Mouse (Mus musculus) midbrain, embryonic 11.5 days (tissue): ENCODE results near the gene Osbpl7. TPM values are rescaled to one million over a fixed set of nuclear protein-coding genes. Genes with fewer than 3 reads are reported as not detected.

Source experiments
- ATAC-seq: fragments of 200-750 bp; cut with Nextera tagmentation; 2 replicates; pipeline ENCODE4 v1.8.0; 2017; ENCODE audit warnings: moderate TSS enrichment, moderate library complexity; ENCODE audit not compliant: low FRiP score
- DNase-seq: peaks from one replicate; pipeline ENCODE4 v3.0.0; 2015; ENCODE audit warnings: low spot score; ENCODE audit errors: missing footprints
- H3K27ac ChIP-seq: fragments of 300-500 bp; sonication (generic); 2 replicates; pipeline ENCODE4 v1.5.1; 2014; ENCODE audit warnings: low read depth, low read length
- H3K27me3 ChIP-seq: fragments of 300-500 bp; sonication (generic); 2 replicates; pipeline ENCODE4 v1.6.1; 2014; ENCODE audit warnings: mild to moderate bottlenecking, low read length, moderate library complexity, mixed read lengths; ENCODE audit not compliant: control insufficient read depth, insufficient read depth
- H3K36me3 ChIP-seq: fragments of 300-500 bp; sonication (generic); 2 replicates; pipeline ENCODE4 v1.6.1; 2014; ENCODE audit warnings: mild to moderate bottlenecking, low read length, moderate library complexity, mixed read lengths; ENCODE audit not compliant: control insufficient read depth, insufficient read depth
- H3K4me1 ChIP-seq: fragments of 300-500 bp; sonication (generic); 2 replicates; pipeline ENCODE4 v1.6.1; 2014; ENCODE audit warnings: low read length; ENCODE audit not compliant: control insufficient read depth, insufficient read depth
- H3K4me2 ChIP-seq: fragments of 300-500 bp; sonication (generic); 2 replicates; pipeline ENCODE4 v1.6.1; 2014; ENCODE audit warnings: mild to moderate bottlenecking, moderate library complexity
- H3K4me3 ChIP-seq: fragments of 300-500 bp; sonication (generic); 2 replicates; pipeline ENCODE4 v1.5.1; 2014; ENCODE audit warnings: low read depth, low read length
- H3K9ac ChIP-seq: fragments of 300-500 bp; sonication (generic); 2 replicates; pipeline ENCODE4 v1.6.1; 2014; ENCODE audit warnings: low read length
- H3K9me3 ChIP-seq: fragments of 300-500 bp; sonication (generic); 2 replicates; pipeline ENCODE4 v1.6.1; 2016; ENCODE audit warnings: low read length; ENCODE audit not compliant: control insufficient read depth
- WGBS: fragments of 180-500 bp; shearing (Covaris S2); extraction: QIAGEN DNeasy Blood & Tissue Kit; methylation state at CpG from one replicate; pipeline ENCODE4 v1.1.7; 2014; 5-methylcytosine and 5-hydroxymethylcytosine counted together
- polyA plus RNA-seq: library from polyadenylated mRNA; unstranded; fragments of >200 nt; fragmentation: Nextera tagmentation; extraction: Ambion mirVana; gene quantifications from 2 replicates; pipeline ENCODE4 v1.2.1, GENCODE M21; 2014

Osbpl7 gene
- polyA plus RNA-seq, 1 experiment from 2014 or later, result 4.8 TPM

DNA sequence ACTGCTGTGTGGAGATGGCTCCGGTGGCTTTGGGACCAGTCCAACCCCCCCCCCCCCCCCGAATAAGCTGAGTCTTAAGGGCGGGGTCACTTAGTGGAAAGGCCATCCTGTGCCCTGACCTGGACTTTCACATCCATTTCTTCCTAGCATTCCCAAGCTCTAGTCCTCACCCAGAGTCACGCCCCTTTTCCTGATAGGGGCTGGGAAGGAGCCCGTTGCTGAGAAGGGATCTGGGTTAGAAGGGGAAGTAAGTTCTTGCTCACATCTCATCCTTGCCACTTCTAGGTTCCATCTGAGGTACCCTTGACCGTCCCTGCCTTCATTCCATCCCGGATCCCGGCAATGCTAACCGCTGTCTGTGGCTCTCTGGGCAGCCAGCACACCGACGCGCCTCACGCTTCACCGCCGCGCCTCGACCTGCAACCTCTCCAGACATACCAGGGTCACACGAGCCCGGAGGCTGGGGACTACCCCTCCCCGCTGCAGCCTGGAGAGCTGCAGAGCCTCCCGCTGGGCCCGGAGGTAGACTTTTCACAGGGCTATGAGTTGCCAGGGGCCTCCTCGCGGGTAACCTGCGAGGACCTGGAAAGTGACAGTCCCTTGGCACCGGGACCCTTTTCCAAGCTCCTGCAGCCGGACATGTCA lies 29.2 kb upstream of the Osbpl7 start:
- Histone ChIP-seq H3K36me3 (no peaks in the 10 kb centered on the region), H3K9ac (no peak overlapping the region), H3K9me3 (no peaks in the 10 kb centered on the region), H3K27ac (no peak overlapping the region), H3K27me3 (peaks cover 84% of the 10 kb centered on the region), H3K4me3 (peak overlapping the region; percentile 41; the same call in 1 of the 2 replicates), H3K4me1 (peaks cover 25% of the 10 kb centered on the region), H3K4me2 (peak overlapping the region; percentile 72)
- DNase-seq (peak; percentile 90), ATAC-seq (no peak)
- WGBS, result under 1% methylated on average over 26 of the region's 27 CpGs

DNA sequence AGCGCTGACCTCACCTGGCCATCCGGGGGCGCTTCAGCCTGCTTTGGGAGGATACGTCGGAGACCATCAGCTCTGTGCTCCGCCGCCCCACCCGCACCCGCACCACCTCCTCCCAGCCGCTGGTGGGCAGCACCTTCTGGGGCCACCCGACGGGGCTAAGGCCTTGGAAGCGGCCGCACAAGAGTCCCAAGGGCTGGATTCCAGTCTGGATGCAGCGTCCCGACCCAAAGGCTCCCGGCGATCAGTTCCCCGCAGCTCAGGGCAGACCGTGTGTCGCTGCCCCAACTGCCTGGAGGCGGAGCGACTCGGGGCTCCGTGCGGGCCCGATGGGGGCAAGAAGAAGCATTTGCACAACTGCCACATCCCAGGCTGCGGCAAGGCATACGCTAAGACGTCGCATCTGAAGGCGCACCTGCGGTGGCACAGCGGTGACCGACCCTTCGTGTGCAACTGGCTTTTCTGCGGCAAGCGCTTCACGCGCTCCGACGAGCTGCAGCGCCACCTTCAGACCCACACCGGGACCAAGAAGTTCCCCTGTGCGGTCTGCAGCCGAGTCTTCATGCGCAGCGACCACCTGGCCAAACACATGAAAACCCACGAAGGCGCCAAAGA lies 28.4 kb upstream of the Osbpl7 start:
- H3K4me1 ChIP-seq, result peaks cover 25% of the 10 kb centered on the region
- no peaks in the 10 kb centered on the region for H3K9me3 ChIP-seq
- H3K36me3 ChIP-seq, result no peaks in the 10 kb centered on the region
- H3K4me2 ChIP-seq, result peak overlapping the region; percentile 72
- WGBS, result under 1% methylated on average over 50 of the region's 50 CpGs
- DNase-seq (peak; percentile 98), ATAC-seq (peak; percentile 60)
- H3K4me3 ChIP-seq, result peak overlapping the region; percentile 41
- no peak overlapping the region for H3K27ac ChIP-seq
- H3K9ac ChIP-seq, result peak overlapping the region; percentile 53
- H3K27me3 ChIP-seq, result peaks cover 77% of the 10 kb centered on the region

DNA sequence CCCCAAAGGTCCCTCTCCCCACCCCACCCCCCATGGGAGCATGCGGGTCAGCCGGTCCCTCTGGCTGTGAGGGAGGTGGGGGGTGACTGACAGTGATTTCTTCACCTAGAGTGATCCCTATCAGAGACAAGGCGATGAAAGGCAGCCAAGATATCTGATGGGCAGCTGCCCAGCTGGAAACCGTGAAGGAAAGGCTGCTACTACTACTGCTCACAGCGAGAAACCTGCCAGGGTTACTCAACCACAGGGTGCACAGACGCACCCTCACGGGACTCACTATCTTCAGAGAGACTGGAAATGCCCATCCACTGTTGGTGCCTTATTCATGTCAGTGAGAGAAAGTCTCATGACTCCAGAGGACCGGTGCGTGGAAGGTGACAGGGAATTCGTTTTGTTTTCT lies 25.5 kb upstream of the Osbpl7 start:
- Histone ChIP-seq H3K27ac (no peak overlapping the region), H3K4me3 (no peak overlapping the region)

DNA sequence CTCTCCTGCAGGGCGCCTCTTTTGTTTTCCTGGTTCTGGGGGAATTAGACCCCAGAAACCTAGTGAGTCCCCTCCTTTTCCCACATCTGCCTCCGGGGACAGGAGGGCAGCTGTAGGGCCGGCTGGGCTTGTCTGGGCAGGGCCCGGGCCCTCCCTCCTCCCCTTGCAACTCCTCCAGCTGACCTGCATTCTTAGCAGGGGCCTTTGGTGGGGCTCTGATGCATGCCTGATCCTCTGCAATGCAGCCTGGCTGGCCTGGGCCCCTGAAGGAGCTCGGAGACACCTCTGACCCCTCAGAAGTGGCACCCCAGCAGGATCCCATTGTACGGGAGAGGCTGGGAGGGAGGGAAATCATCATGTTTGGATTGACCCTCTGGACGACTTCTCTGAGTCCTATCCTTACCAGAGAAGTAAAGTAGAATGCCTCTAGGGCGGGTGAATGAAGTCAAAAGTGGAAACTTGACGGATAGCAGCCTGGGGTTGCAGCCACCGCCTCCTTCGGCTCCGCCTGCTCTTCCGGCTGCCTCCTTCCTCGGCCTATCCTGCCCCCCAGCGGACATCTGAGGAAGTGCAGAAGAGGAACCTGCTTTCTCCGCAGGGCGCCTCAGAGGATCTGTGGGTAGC lies 24.6 kb upstream of the Osbpl7 start:
- Histone ChIP-seq H3K4me1 (peaks cover 28% of the 10 kb centered on the region), H3K27ac (peak overlapping the region; percentile 68), H3K4me2 (peak overlapping the region; percentile 45), H3K27me3 (peaks cover 42% of the 10 kb centered on the region), H3K9ac (peak overlapping the region; percentile 39), H3K36me3 (no peaks in the 10 kb centered on the region), H3K9me3 (no peaks in the 10 kb centered on the region), H3K4me3 (peak overlapping the region; percentile 8; the same call in 1 of the 2 replicates)
- under 1% methylated on average over 17 of the region's 17 CpGs for WGBS
- DNase-seq (peak; percentile 99), ATAC-seq (peak; percentile 60)

More for the DNA sequence above, 25.5 kb upstream of the Osbpl7 start:
- ATAC-seq, result no peak
- no peak overlapping the region for H3K9ac ChIP-seq
- peak; percentile 87 for DNase-seq
- H3K4me2 ChIP-seq, result no peak overlapping the region
- H3K27me3 ChIP-seq, result peaks cover 50% of the 10 kb centered on the region
- H3K9me3 ChIP-seq, result no peaks in the 10 kb centered on the region
- no peaks in the 10 kb centered on the region for H3K36me3 ChIP-seq
- H3K4me1 ChIP-seq, result peaks cover 20% of the 10 kb centered on the region
- WGBS, result 9% methylated on average over 10 of the region's 10 CpGs

DNA sequence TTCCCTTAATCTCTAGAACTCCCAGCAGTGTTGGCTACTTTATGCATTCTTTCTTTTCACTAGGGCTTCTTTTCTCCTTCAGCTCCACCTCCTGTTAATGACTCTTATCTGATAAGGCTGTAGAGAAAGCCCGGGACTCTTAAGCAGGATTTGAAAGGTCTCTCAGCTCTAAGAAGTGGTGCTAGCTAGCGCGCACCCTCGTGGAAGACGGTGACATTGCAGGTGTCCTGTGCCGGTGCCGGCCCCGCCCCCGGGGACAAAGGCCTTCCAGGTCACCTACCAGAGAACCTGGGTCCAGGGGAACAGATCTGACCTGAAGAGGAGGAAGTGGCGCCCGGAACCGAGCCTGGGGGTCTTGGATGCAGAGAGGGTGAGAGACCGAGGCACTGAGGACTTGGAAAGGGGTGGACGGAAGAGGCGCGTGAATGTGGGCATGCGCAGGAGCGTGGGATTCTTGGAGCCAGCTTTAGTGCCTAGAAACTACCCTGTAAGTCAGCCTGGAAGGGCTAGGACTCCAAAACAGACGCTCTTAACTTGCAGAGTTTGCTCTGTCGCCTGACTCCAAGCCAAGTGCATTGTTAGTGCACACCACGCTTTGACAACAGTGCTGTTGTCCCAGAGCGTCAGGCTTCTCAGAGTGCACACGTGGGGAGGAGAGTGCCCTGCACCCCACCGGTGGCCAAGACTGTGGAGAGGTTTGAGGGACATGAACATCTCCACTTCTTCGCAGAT lies 20.6 kb upstream of the Osbpl7 start, which contains the start of gene Scrn2:
Gene Scrn2 (plus strand): TSS at position 253 of the 732 bp plus-strand sequence.
- peak; percentile 69; the same call in 1 of the 2 replicates for ATAC-seq
- Histone ChIP-seq H3K27me3 (peaks cover 2% of the 10 kb centered on the region), H3K4me3 (peak within 1 kb of the TSS; percentile 61), H3K9me3 (no peaks in the 10 kb centered on the region), H3K9ac (peak within 1 kb of the TSS; percentile 86), H3K4me1 (peaks cover 19% of the 10 kb centered on the region), H3K36me3 (no peaks in the 10 kb centered on the region), H3K4me2 (peak within 1 kb of the TSS; percentile 68), H3K27ac (peak within 1 kb of the TSS; percentile 40; the same call in 1 of the 2 replicates)
- 2% methylated on average over 25 of the region's 25 CpGs for WGBS
- peak; percentile 99 for DNase-seq

DNA sequence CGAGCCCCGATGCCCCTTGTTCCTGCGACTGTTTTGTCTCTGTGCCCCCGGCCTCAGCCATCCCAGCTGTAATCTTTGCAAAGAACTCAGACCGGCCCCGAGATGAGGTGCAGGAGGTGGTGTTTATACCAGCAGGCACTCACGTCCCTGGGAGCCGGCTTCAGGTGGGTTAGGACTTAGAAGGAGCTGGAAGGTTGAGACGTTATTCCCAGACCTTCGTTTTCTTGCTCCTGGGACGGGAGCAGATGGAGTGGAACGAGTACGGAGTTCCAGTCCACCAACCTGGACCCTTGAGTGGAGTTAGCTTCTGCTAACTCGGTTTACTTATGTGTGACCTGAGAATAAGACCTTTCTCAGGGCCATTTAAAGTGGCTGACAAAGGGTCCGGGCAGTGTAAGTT lies 20.0 kb upstream of the Osbpl7 start:
- Histone ChIP-seq H3K9me3 (no peaks in the 10 kb centered on the region), H3K9ac (peak overlapping the region; percentile 86), H3K27ac (no peak overlapping the region), H3K4me3 (peak overlapping the region; percentile 61), H3K27me3 (no peaks in the 10 kb centered on the region), H3K4me1 (peaks cover 13% of the 10 kb centered on the region), H3K36me3 (no peaks in the 10 kb centered on the region), H3K4me2 (peak overlapping the region; percentile 68)
- WGBS, result 21% methylated on average over 15 of the region's 15 CpGs
- ATAC-seq, result no peak
- DNase-seq, result no peak

DNA sequence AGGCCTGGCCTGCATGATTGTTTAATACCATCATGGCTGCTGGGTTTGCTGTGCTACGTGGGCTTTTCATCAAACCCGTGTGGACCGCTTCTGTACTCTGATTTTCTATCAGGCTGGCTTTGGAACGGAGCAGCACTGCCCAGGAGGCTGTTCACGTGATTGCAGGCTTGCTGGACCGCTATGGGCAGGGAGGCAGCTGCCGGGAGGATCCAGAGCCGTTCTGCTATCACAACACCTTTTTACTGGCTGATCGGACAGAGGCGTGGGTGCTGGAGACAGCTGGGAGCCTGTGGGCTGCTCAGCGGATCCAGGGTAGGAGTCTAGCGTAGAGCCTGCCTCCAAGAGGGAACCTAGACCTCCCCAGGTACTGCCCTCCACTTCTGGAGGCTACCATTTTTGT lies 18.5 kb upstream of the Osbpl7 start:
- ATAC-seq (no peak), DNase-seq (no peak)
- 90% methylated on average over 12 of the region's 12 CpGs for WGBS
- Histone ChIP-seq H3K4me3 (no peak overlapping the region), H3K9ac (no peak overlapping the region), H3K36me3 (no peaks in the 10 kb centered on the region), H3K27ac (no peak overlapping the region), H3K4me2 (no peak overlapping the region), H3K9me3 (no peaks in the 10 kb centered on the region), H3K4me1 (peaks cover 8% of the 10 kb centered on the region), H3K27me3 (no peaks in the 10 kb centered on the region)

DNA sequence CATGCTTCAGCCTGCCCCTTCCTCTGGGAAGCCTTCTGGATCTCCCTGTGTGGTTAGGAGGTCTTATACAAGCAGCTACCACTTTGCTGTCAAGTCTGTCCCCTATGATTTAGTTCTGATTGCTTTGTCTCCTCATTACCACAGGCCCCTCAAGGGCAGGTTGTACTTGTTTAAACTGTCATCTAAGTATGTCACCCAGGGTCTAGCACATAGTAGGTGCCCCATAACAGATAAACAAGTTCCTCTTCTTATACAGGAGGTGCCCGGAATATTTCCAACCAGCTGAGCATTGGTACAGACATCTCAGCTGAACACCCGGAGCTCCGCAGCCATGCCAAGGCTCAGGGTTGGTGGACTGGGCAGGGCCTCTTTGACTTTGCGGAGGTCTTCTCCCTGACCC lies 17.9 kb upstream of the Osbpl7 start:
- Histone ChIP-seq H3K4me3 (no peak overlapping the region), H3K27ac (no peak overlapping the region), H3K4me2 (no peak overlapping the region), H3K9me3 (no peaks in the 10 kb centered on the region), H3K9ac (no peak overlapping the region), H3K27me3 (no peaks in the 10 kb centered on the region), H3K36me3 (no peaks in the 10 kb centered on the region), H3K4me1 (peaks cover 8% of the 10 kb centered on the region)
- no peak for ATAC-seq
- 90% methylated on average over 4 of the region's 4 CpGs for WGBS
- no peak for DNase-seq
